Mouse (Mus musculus) hindbrain, embryonic 11.5 days (tissue): ENCODE measurements at regions not wholly inside any gene's neighbourhood (a gene's known extent, or its start where the extent isn't known, plus 50 kb on each side); places are given as distances from the start of the nearest gene placed in this dataset.

Experiments
- ATAC-seq: fragments of 200-750 bp; cut with Nextera tagmentation; 2 replicates; pipeline ENCODE4 v1.8.0; 2017; ENCODE audit warnings: mild to moderate bottlenecking, moderate TSS enrichment, moderate library complexity; ENCODE audit not compliant: low FRiP score
- DNase-seq: peaks from one replicate; pipeline ENCODE4 v3.0.0-alpha.2; 2015; ENCODE audit warnings: low spot score
- H3K27ac ChIP-seq: fragments of 300-500 bp; sonication (generic); 2 replicates; pipeline ENCODE4 v1.5.1; 2014; ENCODE audit warnings: mild to moderate bottlenecking, low read depth, low read length
- H3K27me3 ChIP-seq: fragments of 300-500 bp; sonication (generic); 2 replicates; pipeline ENCODE4 v1.6.1; 2014; ENCODE audit warnings: mild to moderate bottlenecking, low read length, moderate library complexity, mixed read lengths; ENCODE audit not compliant: control insufficient read depth, insufficient read depth
- H3K36me3 ChIP-seq: fragments of 300-500 bp; sonication (generic); 2 replicates; pipeline ENCODE4 v1.6.1; 2014; ENCODE audit warnings: mild to moderate bottlenecking, low read length, moderate library complexity, mixed read lengths; ENCODE audit not compliant: control insufficient read depth, insufficient read depth
- H3K4me1 ChIP-seq: fragments of 300-500 bp; sonication (generic); replicated peaks from 2 replicates; pipeline ENCODE4 v1.6.1; 2014; ENCODE audit warnings: low read length, mixed read lengths; ENCODE audit not compliant: control insufficient read depth, insufficient read depth
- H3K4me2 ChIP-seq: fragments of 300-500 bp; sonication (generic); replicated peaks from 2 replicates; pipeline ENCODE4 v1.6.1; 2014; ENCODE audit warnings: mild to moderate bottlenecking, low read depth, low read length
- H3K4me3 ChIP-seq: fragments of 300-500 bp; sonication (generic); 2 replicates; pipeline ENCODE4 v1.5.1; 2014; ENCODE audit warnings: low read depth, low read length
- H3K9ac ChIP-seq: fragments of 300-500 bp; sonication (generic); 2 replicates; pipeline ENCODE4 v1.6.1; 2014; ENCODE audit warnings: low read depth, low read length
- H3K9me3 ChIP-seq: fragments of 300-500 bp; sonication (generic); 2 replicates; pipeline ENCODE4 v1.6.1; 2016; ENCODE audit warnings: low read length; ENCODE audit not compliant: control insufficient read depth
- WGBS: fragments of 180-500 bp; shearing (Covaris S2); extraction: QIAGEN DNeasy Blood & Tissue Kit; methylation state at CpG from one replicate; pipeline ENCODE4 v1.1.7; 2014; 5-methylcytosine and 5-hydroxymethylcytosine counted together

DNA sequence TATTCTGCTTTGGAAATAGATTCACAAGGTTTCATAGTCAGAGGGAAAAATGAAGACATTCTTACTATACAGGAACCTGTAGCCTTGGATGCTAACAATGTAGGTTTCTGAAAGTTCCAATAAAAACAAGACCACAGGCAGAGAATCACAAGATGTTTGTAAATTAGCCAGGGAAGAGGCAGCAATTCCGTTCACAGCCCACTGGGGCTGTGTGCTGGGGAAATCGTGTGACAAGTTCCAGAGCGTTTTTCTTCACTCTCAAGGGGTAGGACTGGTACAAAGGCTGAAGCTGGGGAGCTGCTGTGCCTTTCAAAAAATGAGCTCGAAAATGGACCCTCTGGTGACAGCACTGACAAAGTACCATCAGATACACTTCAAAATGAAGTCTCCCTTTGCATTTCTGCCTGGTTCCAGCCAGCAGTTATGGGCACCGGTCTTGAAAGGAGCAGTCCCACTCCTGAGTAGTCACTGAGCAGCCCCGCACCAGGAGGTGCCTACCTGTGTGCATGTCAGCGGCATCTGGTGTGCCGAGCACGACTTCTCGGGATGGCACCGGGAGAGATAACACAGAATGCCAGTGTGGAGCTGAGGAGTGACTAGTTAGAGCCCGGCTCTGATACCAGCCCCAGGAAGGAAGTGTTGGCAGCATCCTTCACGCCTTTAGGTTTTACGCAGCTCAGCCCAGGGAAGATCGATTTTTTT, 77.0 kb upstream of the Mpp6 start:
- 59% methylated on average over 15 of the region's 15 CpGs for WGBS
- H3K27ac ChIP-seq: no peak overlapping the region
- H3K4me2 ChIP-seq: no peak overlapping the region
- DNase-seq (no peak), ATAC-seq (no peak)
- H3K4me1 ChIP-seq: no peaks in the 10 kb centered on the region
- H3K4me3 ChIP-seq: no peak overlapping the region
- H3K9me3 ChIP-seq: no peaks in the 10 kb centered on the region
- H3K27me3 ChIP-seq: no peaks in the 10 kb centered on the region
- H3K9ac ChIP-seq: no peak overlapping the region
- H3K36me3 ChIP-seq: no peaks in the 10 kb centered on the region

DNA sequence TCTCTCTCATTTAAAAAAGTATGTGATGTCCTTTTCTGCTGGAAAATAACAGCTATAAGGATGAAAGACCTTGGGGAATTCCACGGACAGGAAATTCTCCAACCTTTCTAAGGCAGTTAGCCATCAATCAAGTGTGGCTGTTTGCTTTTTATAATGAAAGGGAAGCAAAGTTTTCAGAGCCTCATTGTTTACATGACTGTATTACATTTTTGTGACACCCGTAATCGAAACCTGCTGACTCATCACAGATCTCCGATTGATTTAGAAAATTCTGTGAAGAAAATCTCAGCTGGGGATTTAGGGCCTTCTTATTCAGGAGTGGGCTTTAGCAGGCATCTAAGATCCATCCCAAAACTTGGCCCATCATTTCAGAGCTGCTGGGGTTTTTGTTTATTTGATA, 72.4 kb upstream of the Mpp6 start:
- Histone ChIP-seq H3K36me3 (no peaks in the 10 kb centered on the region), H3K4me2 (no peak overlapping the region), H3K27ac (no peak overlapping the region), H3K9me3 (no peaks in the 10 kb centered on the region), H3K27me3 (no peaks in the 10 kb centered on the region), H3K4me3 (no peak overlapping the region), H3K9ac (no peak overlapping the region), H3K4me1 (no peaks in the 10 kb centered on the region)
- ATAC-seq: no peak
- no peak for DNase-seq
- 52% methylated on average over 4 of the region's 4 CpGs for WGBS

DNA sequence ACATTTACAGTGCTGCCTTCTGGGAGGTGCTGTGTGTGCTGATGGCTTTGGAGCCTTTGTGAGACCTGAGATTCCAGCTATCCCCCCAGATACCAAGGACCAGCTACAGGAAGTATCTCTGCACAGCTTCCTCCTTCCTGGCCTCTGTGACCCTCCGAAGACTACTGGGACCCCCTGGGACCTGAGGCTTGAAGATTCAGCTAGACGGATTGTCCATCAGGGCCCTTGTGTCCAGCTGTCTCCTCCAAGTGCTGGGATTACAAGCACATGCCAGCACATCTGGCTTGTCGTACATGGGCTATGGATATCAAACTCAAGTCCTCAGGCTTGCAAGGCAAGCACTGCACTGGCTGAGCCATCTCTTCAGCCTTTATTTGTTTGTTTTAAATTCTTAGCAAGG, 71.7 kb upstream of the Mpp6 start:
- H3K4me2 ChIP-seq: no peak overlapping the region
- H3K27ac ChIP-seq: no peak overlapping the region
- no peaks in the 10 kb centered on the region for H3K36me3 ChIP-seq
- ATAC-seq: no peak
- H3K4me1 ChIP-seq: no peaks in the 10 kb centered on the region
- 66% methylated on average over 3 of the region's 3 CpGs for WGBS
- H3K9ac ChIP-seq: no peak overlapping the region
- H3K9me3 ChIP-seq: no peaks in the 10 kb centered on the region
- no peaks in the 10 kb centered on the region for H3K27me3 ChIP-seq
- H3K4me3 ChIP-seq: no peak overlapping the region
- no peak for DNase-seq

DNA sequence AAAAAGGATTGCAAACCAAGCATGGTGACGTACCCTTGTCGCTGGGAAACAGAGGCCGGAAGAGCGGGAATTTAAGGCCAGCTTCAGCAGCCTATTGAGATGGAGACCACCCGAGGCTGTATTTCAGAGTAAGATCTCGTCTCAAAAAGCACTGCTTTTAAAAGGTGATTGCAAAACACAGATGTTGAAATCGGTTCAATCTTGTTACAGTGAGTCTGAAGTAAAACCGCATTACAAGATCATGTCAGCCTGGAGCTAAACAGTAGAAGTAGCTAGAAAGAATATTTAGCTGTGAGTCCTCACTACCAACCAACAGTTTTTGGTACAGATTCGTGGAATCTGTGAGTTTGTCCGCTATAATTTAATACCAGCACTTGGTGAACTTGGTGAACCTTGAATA, 69.0 kb upstream of the Mpp6 start:
- 74% methylated on average over 10 of the region's 10 CpGs for WGBS
- Histone ChIP-seq H3K4me3 (no peak overlapping the region), H3K4me1 (no peaks in the 10 kb centered on the region), H3K27me3 (no peaks in the 10 kb centered on the region), H3K4me2 (no peak overlapping the region), H3K9ac (no peak overlapping the region), H3K36me3 (no peaks in the 10 kb centered on the region), H3K9me3 (no peaks in the 10 kb centered on the region), H3K27ac (no peak overlapping the region)
- DNase-seq (no peak), ATAC-seq (no peak)

DNA sequence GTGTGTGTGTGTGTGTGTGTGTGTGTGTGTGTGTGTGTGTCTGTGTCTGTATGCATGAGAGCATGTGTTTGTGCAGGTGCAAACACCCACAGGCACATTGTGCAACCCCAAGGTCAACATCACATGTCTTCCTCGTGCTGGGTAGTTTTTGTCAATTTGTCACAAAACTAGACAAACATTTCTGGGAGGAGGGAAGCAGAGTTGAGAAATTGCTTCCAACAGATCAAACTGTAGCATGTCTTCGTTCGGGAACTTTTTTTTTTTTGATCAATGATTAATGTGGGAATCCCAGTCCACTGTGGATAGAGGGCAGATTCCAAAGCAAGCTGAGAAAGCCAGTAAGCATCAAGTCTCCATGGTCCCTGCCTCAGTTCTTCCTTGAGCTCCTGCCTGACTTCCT, 67.9 kb upstream of the Mpp6 start:
- no peaks in the 10 kb centered on the region for H3K4me1 ChIP-seq
- H3K27me3 ChIP-seq: no peaks in the 10 kb centered on the region
- no peak overlapping the region for H3K27ac ChIP-seq
- H3K4me2 ChIP-seq: no peak overlapping the region
- no peak for DNase-seq
- H3K36me3 ChIP-seq: no peaks in the 10 kb centered on the region
- H3K9ac ChIP-seq: no peak overlapping the region
- H3K9me3 ChIP-seq: no peaks in the 10 kb centered on the region
- no peak for ATAC-seq
- WGBS: 62% methylated on average over 3 of the region's 3 CpGs
- no peak overlapping the region for H3K4me3 ChIP-seq

DNA sequence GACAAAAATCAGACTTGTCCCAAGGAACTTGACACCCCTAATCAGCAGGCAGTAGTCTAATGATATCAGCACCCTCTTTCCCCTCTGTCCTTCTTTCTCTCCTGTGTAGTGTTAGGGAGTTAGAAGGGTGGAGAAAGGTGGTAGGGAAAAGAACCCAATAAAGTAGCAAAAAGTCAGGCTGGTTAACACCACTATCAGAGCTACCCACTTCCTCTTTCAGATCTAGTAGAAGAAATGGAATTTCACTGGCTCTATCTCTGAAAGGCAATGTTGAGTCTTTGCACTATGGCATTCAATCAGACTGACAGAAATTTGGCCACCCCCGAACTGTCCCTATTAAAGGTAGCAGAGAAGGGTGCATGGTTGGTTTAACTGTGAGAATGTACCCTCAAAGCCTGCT, 65.9 kb upstream of the Mpp6 start:
- H3K4me1 ChIP-seq: no peaks in the 10 kb centered on the region
- no peak overlapping the region for H3K27ac ChIP-seq
- no peaks in the 10 kb centered on the region for H3K36me3 ChIP-seq
- no peaks in the 10 kb centered on the region for H3K27me3 ChIP-seq
- no peak for ATAC-seq
- no peak overlapping the region for H3K4me3 ChIP-seq
- no peak overlapping the region for H3K9ac ChIP-seq
- H3K9me3 ChIP-seq: no peaks in the 10 kb centered on the region
- H3K4me2 ChIP-seq: no peak overlapping the region
- no peak for DNase-seq
- 92% methylated on average over 1 of the region's 1 CpGs for WGBS

DNA sequence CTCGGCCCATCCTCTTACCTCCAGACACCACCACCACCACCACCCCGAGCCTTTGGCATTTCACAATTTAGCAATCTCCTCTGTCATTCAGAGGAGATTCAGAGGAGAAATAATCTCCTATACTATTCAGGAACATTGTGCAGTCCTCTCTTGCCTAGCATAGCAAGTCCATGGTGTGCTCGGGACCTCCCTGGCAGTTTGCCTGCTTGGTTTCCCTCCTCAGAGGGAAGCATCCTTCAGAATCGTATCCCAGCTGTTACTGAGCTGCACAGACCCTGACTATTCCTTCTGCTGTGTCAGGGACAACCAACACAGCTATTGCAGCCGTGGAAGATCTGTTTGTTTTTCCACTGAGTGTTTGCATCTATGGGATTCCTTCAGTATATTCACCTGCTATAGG, 63.3 kb upstream of the Mpp6 start:
- Histone ChIP-seq H3K4me2 (no peak overlapping the region), H3K9ac (no peak overlapping the region), H3K9me3 (no peaks in the 10 kb centered on the region), H3K27me3 (no peaks in the 10 kb centered on the region), H3K27ac (no peak overlapping the region), H3K4me3 (no peak overlapping the region), H3K4me1 (no peaks in the 10 kb centered on the region), H3K36me3 (no peaks in the 10 kb centered on the region)
- WGBS: 76% methylated on average over 5 of the region's 5 CpGs
- DNase-seq (no peak), ATAC-seq (no peak)

DNA sequence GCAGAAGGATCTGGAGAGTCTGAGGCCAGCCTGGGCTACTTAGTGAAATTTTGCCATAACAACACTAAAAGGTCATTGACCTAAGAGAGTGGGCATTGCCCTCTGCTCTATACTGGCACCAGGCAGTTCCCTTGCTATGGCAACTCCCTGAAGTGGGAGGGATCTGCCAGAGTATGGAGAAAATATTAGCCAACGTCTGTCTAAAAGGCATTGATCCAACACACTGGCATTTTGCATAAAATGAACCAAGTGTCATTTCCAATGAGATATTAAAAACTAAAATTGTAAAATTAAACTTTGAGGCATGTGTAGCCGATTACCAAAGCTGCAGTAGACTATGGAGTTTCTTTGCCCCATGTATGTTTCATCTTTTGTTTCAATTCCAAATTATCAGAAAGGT, 57.6 kb upstream of the Mpp6 start:
- Histone ChIP-seq H3K4me1 (no peaks in the 10 kb centered on the region), H3K36me3 (no peaks in the 10 kb centered on the region), H3K9me3 (no peaks in the 10 kb centered on the region), H3K4me2 (no peak overlapping the region), H3K9ac (no peak overlapping the region), H3K27ac (no peak overlapping the region), H3K27me3 (no peaks in the 10 kb centered on the region), H3K4me3 (no peak overlapping the region)
- ATAC-seq (no peak), DNase-seq (no peak)
- WGBS: 82% methylated on average over 2 of the region's 2 CpGs

DNA sequence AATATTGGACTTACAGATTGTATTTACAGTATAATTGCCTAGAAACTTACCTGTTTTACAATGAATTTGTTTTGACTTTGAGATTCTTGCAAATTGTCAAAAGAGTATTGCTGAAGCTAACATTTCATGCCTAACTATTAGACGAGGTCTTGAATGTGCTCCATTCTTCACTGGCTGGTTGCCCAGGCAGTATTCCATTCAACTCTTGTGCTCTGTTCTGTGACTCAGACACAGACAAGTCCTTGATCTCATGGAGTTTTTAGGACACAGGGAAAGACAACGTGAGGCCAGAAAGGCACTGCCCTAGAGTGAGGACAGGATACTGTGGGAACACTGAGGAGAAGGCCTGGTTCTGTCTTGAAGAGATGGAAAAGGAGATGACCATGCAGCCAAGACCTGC, 57.0 kb upstream of the Mpp6 start:
- no peak overlapping the region for H3K4me3 ChIP-seq
- H3K4me1 ChIP-seq: no peaks in the 10 kb centered on the region
- H3K27me3 ChIP-seq: no peaks in the 10 kb centered on the region
- WGBS: 75% methylated on average over 2 of the region's 2 CpGs
- H3K27ac ChIP-seq: no peak overlapping the region
- no peak overlapping the region for H3K4me2 ChIP-seq
- H3K9ac ChIP-seq: no peak overlapping the region
- DNase-seq: no peak
- H3K9me3 ChIP-seq: no peaks in the 10 kb centered on the region
- H3K36me3 ChIP-seq: no peaks in the 10 kb centered on the region
- ATAC-seq: no peak
